Mouse (Mus musculus) heart, embryonic 11.5 days (tissue): ENCODE results near the gene Ech1. TPM values are rescaled to one million over a fixed set of nuclear protein-coding genes. Genes with fewer than 3 reads are reported as not detected.

Source experiments
- ATAC-seq: fragments of 200-750 bp; cut with Nextera tagmentation; replicated peaks from 2 replicates; pipeline ENCODE4 v1.8.0; 2017; ENCODE audit warnings: moderate library complexity; ENCODE audit not compliant: insufficient number of reproducible peaks, low FRiP score, low TSS enrichment
- H3K27ac ChIP-seq: fragments of 300-500 bp; sonication (generic); 2 replicates; pipeline ENCODE4 v1.5.1; 2014; ENCODE audit warnings: mild to moderate bottlenecking, low read depth, low read length
- H3K27me3 ChIP-seq: fragments of 300-500 bp; sonication (generic); 2 replicates; pipeline ENCODE4 v1.6.1; 2014; ENCODE audit warnings: mild to moderate bottlenecking, low read length, mixed read lengths; ENCODE audit not compliant: control insufficient read depth, insufficient read depth
- H3K36me3 ChIP-seq: fragments of 300-500 bp; sonication (generic); 2 replicates; pipeline ENCODE4 v1.6.1; 2014; ENCODE audit warnings: mild to moderate bottlenecking, low read length, moderate library complexity, mixed read lengths; ENCODE audit not compliant: control insufficient read depth, insufficient read depth
- H3K4me1 ChIP-seq: fragments of 300-500 bp; sonication (generic); 2 replicates; pipeline ENCODE4 v1.6.1; 2014; ENCODE audit warnings: low read length; ENCODE audit not compliant: control insufficient read depth, insufficient read depth
- H3K4me2 ChIP-seq: fragments of 300-500 bp; sonication (generic); 2 replicates; pipeline ENCODE4 v1.6.1; 2014; ENCODE audit warnings: mild to moderate bottlenecking, moderate library complexity
- H3K4me3 ChIP-seq: fragments of 300-500 bp; sonication (generic); 2 replicates; pipeline ENCODE4 v1.5.1; 2014; ENCODE audit warnings: low read depth, low read length
- H3K9ac ChIP-seq: fragments of 300-500 bp; sonication (generic); 2 replicates; pipeline ENCODE4 v1.6.1; 2014; ENCODE audit warnings: mild to moderate bottlenecking, low read depth, low read length, moderate library complexity
- H3K9me3 ChIP-seq: fragments of 300-500 bp; sonication (generic); replicated peaks from 2 replicates; pipeline ENCODE4 v1.6.1; 2016; ENCODE audit warnings: low read length; ENCODE audit not compliant: control insufficient read depth
- WGBS: fragments of 180-500 bp; shearing (Covaris S2); extraction: QIAGEN DNeasy Blood & Tissue Kit; methylation state at CpG from one replicate; pipeline ENCODE4 v1.1.7; 2014; ENCODE audit not compliant: insufficient replicate concordance; 5-methylcytosine and 5-hydroxymethylcytosine counted together
- polyA plus RNA-seq: library from polyadenylated mRNA; unstranded; fragments of >200 nt; fragmentation: Nextera tagmentation; extraction: Ambion mirVana; gene quantifications from 2 replicates; pipeline ENCODE4 v1.2.1, GENCODE M21; 2014

Ech1 gene
- polyA plus RNA-seq, 1 experiment from 2014 or later: 139 TPM

- Histone ChIP-seq H3K36me3 (peaks cover 68% of the 10 kb centered on the region), H3K4me3 (no peak overlapping the region), H3K9ac (no peak overlapping the region), H3K27me3 (no peaks in the 10 kb centered on the region), H3K4me1 (peaks cover 32% of the 10 kb centered on the region), H3K27ac (0 out of 2 replicates have a peak overlapping the region, but pooled peaks have one; percentile 29), H3K4me2 (no peak overlapping the region), H3K9me3 (no peaks in the 10 kb centered on the region)
- ATAC-seq: no peak
- WGBS: 74% methylated on average over 12 of the region's 12 CpGs
Observed at GRCm38 (mm10) chr7:28820358-28821260, 4.4 kb upstream of the Ech1 start.

- Histone ChIP-seq H3K27ac (no peak overlapping the region), H3K4me2 (no peak overlapping the region), H3K9me3 (no peaks in the 10 kb centered on the region), H3K27me3 (no peaks in the 10 kb centered on the region), H3K36me3 (peaks cover 61% of the 10 kb centered on the region), H3K4me1 (peaks cover 30% of the 10 kb centered on the region), H3K9ac (no peak overlapping the region), H3K4me3 (no peak overlapping the region)
- whole genome bisulfite sequencing: 65% methylated on average over 10 of the region's 10 CpGs
- ATAC-seq: no peak
Observed at GRCm38 (mm10) chr7:28821261-28821831, 3.7 kb upstream of the Ech1 start.

GRCm38 (mm10) chr7:28822556-28822955, 2.5 kb upstream of the Ech1 start:
- peaks cover 26% of the 10 kb centered on the region for H3K4me1 ChIP-seq
- H3K4me2 ChIP-seq: no peak overlapping the region
- no peak overlapping the region for H3K9ac ChIP-seq
- no peaks in the 10 kb centered on the region for H3K27me3 ChIP-seq
- peaks cover 49% of the 10 kb centered on the region for H3K36me3 ChIP-seq
- H3K27ac ChIP-seq: no peak overlapping the region
- H3K9me3 ChIP-seq: no peaks in the 10 kb centered on the region
- no peak overlapping the region for H3K4me3 ChIP-seq
- ATAC-seq: no peak
- WGBS: 86% methylated on average over 1 of the region's 1 CpGs

- WGBS: 53% methylated on average over 10 of the region's 10 CpGs
- peaks cover 42% of the 10 kb centered on the region for H3K36me3 ChIP-seq
- no peak for ATAC-seq
- no peak overlapping the region for H3K4me3 ChIP-seq
- no peaks in the 10 kb centered on the region for H3K27me3 ChIP-seq
- no peaks in the 10 kb centered on the region for H3K9me3 ChIP-seq
- no peak overlapping the region for H3K27ac ChIP-seq
- H3K4me1 ChIP-seq: peaks cover 23% of the 10 kb centered on the region
- H3K4me2 ChIP-seq: no peak overlapping the region
- H3K9ac ChIP-seq: no peak overlapping the region
Observed at GRCm38 (mm10) chr7:28822993-28823903, 1.8 kb upstream of the Ech1 start.

GRCm38 (mm10) chr7:28823932-28824331, 1.1 kb upstream of the Ech1 start:
- no peaks in the 10 kb centered on the region for H3K9me3 ChIP-seq
- H3K9ac ChIP-seq: no peak overlapping the region
- 53% methylated on average over 2 of the region's 2 CpGs for WGBS
- no peak overlapping the region for H3K4me2 ChIP-seq
- peaks cover 23% of the 10 kb centered on the region for H3K4me1 ChIP-seq
- H3K4me3 ChIP-seq: no peak overlapping the region
- peaks cover 36% of the 10 kb centered on the region for H3K36me3 ChIP-seq
- no peak overlapping the region for H3K27ac ChIP-seq
- H3K27me3 ChIP-seq: no peaks in the 10 kb centered on the region
- ATAC-seq: no peak

- Histone ChIP-seq H3K27ac (peak overlapping the region; percentile 88), H3K9me3 (no peaks in the 10 kb centered on the region), H3K4me1 (peaks cover 10% of the 10 kb centered on the region), H3K36me3 (peaks cover 25% of the 10 kb centered on the region), H3K9ac (peak overlapping the region; percentile 71), H3K4me2 (peak overlapping the region; percentile 65), H3K4me3 (peak overlapping the region; percentile 45), H3K27me3 (no peaks in the 10 kb centered on the region)
- WGBS: 45% methylated on average over 11 of the region's 11 CpGs
- no peak for ATAC-seq
Observed at GRCm38 (mm10) chr7:28825686-28826401, 827 bp downstream of the Ech1 start.

- Histone ChIP-seq H3K9ac (no peak overlapping the region), H3K4me1 (peaks cover 15% of the 10 kb centered on the region), H3K36me3 (peaks cover 19% of the 10 kb centered on the region), H3K4me2 (no peak overlapping the region; the same call in 1 of the 2 replicates), H3K9me3 (no peaks in the 10 kb centered on the region), H3K27me3 (no peaks in the 10 kb centered on the region), H3K4me3 (no peak overlapping the region), H3K27ac (peak overlapping the region; percentile 88; the same call in 1 of the 2 replicates)
- ATAC-seq: no peak
- 91% methylated on average over 7 of the region's 7 CpGs for WGBS
Observed at GRCm38 (mm10) chr7:28826402-28826772, 1.4 kb downstream of the Ech1 start.

GRCm38 (mm10) chr7:28827338-28827737, 2.3 kb downstream of the Ech1 start:
- Histone ChIP-seq H3K27ac (no peak overlapping the region), H3K9ac (no peak overlapping the region), H3K27me3 (no peaks in the 10 kb centered on the region), H3K4me2 (no peak overlapping the region), H3K4me3 (no peak overlapping the region), H3K9me3 (no peaks in the 10 kb centered on the region), H3K36me3 (peaks cover 11% of the 10 kb centered on the region), H3K4me1 (peaks cover 17% of the 10 kb centered on the region)
- 60% methylated on average over 3 of the region's 3 CpGs for WGBS
- ATAC-seq: no peak
